ENCODE assay signal across 23 mouse cellular contexts in genomic region chr8:93938193-93938592, GRCm38 (mm10).
"Had no signal": no experiment of that assay in that cellular context is flagged by ENCODE, and none has a peak within 500 bp of the region (broad histone marks: within the 10 kb centered on the region; RNA-seq: fewer than 3 reads in every experiment).

No protein-coding gene starts in this region.

- H3K4me1 ChIP-seq: liver, embryonic 13.5 days; liver, embryonic 15.5 days had no signal

- H3K36me3 ChIP-seq: heart, embryonic 10.5 days; heart, embryonic 13.5 days; heart, embryonic 15.5 days; hindbrain, embryonic 15.5 days; limb, embryonic 10.5 days; limb, embryonic 12.5 days; liver, embryonic 13.5 days; liver, embryonic 15.5 days had no signal

- H3K4me2 ChIP-seq: heart, embryonic 13.5 days; heart, embryonic 15.5 days; hindbrain, embryonic 13.5 days; hindbrain, embryonic 15.5 days; limb, embryonic 12.5 days; liver, embryonic 11.5 days; liver, embryonic 13.5 days; liver, embryonic 15.5 days had no signal

- ATAC-seq: hindbrain, postnatal 0 days; intestine, postnatal 0 days had no signal

- H3K27me3 ChIP-seq: heart, embryonic 13.5 days; heart, embryonic 15.5 days; hindbrain, embryonic 13.5 days; hindbrain, embryonic 15.5 days; limb, embryonic 12.5 days; liver, embryonic 13.5 days; liver, embryonic 15.5 days had no signal

- H3K9ac ChIP-seq: heart, embryonic 13.5 days; heart, embryonic 15.5 days; hindbrain, embryonic 13.5 days; hindbrain, embryonic 15.5 days; limb, embryonic 12.5 days; liver, embryonic 13.5 days; liver, embryonic 15.5 days had no signal

- H3K9me3 ChIP-seq: heart, embryonic 10.5 days; heart, embryonic 13.5 days; heart, embryonic 15.5 days; hindbrain, embryonic 13.5 days; hindbrain, embryonic 15.5 days; limb, embryonic 10.5 days; limb, embryonic 12.5 days; liver, embryonic 13.5 days; liver, embryonic 15.5 days had no signal

- H3K4me3 ChIP-seq: gastrocnemius, adult 2 months; heart, embryonic 10.5 days; heart, embryonic 13.5 days; heart, embryonic 15.5 days; hindbrain, embryonic 13.5 days; hindbrain, embryonic 15.5 days; left cerebral cortex, adult 2 months; limb, embryonic 10.5 days; limb, embryonic 12.5 days; liver, embryonic 13.5 days; liver, embryonic 15.5 days had no signal

- H3K27ac ChIP-seq: gastrocnemius, adult 2 months; heart, embryonic 10.5 days; heart, embryonic 13.5 days; heart, embryonic 15.5 days; hindbrain, embryonic 13.5 days; hindbrain, embryonic 15.5 days; hindbrain, postnatal 0 days; left cerebral cortex, adult 2 months; limb, embryonic 10.5 days; limb, embryonic 12.5 days; liver, embryonic 13.5 days; liver, embryonic 15.5 days had no signal

- DNase-seq: gastrocnemius, adult 2 months; gastrocnemius, postnatal 10 days; gastrocnemius, postnatal 25 days; heart, postnatal 36 days; kidney, adult 18-20 months; kidney, adult 8-10 months; kidney, postnatal 10 days; kidney, postnatal 25 days; kidney, postnatal 4 days; liver; liver, embryonic 13.5 days had no signal
